Mouse (Mus musculus) embryonic facial prominence, embryonic 12.5 days (tissue): ENCODE measurements around the gene Eme1. TPM values are rescaled to one million over a fixed set of nuclear protein-coding genes. Genes with fewer than 3 reads are reported as not detected.
"Not testable (repeated sequence)": the region's sequence is repeated elsewhere in the genome, so short reads cannot be mapped to it uniquely, and the experiment has no call there.

ENCODE experiments used
- ATAC-seq: fragments of 200-750 bp; cut with Nextera tagmentation; 2 replicates; pipeline ENCODE4 v1.8.0; 2017; ENCODE audit not compliant: insufficient number of reproducible peaks, insufficient read depth, low FRiP score, low TSS enrichment
- H3K27ac ChIP-seq: fragments of 300-500 bp; sonication (generic); 2 replicates; pipeline ENCODE4 v1.5.1; 2016; ENCODE audit warnings: mild to moderate bottlenecking
- H3K27me3 ChIP-seq: fragments of 300-500 bp; sonication (generic); 2 replicates; pipeline ENCODE4 v1.6.1; 2016; ENCODE audit warnings: mild to moderate bottlenecking, moderate library complexity
- H3K36me3 ChIP-seq: fragments of 300-500 bp; sonication (generic); 2 replicates; pipeline ENCODE4 v1.6.1; 2016; ENCODE audit warnings: mild to moderate bottlenecking
- H3K4me1 ChIP-seq: fragments of 300-500 bp; sonication (generic); 2 replicates; pipeline ENCODE4 v1.6.1; 2016
- H3K4me2 ChIP-seq: fragments of 300-500 bp; sonication (generic); replicated peaks from 2 replicates; pipeline ENCODE4 v1.6.1; 2016; ENCODE audit warnings: mild to moderate bottlenecking, moderate library complexity
- H3K4me3 ChIP-seq: fragments of 300-500 bp; sonication (generic); 2 replicates; pipeline ENCODE4 v1.5.1; 2016; ENCODE audit warnings: mild to moderate bottlenecking
- H3K9ac ChIP-seq: fragments of 300-500 bp; sonication (generic); 2 replicates; pipeline ENCODE4 v1.6.1; 2016; ENCODE audit warnings: mild to moderate bottlenecking, moderate library complexity
- H3K9me3 ChIP-seq: fragments of 300-500 bp; sonication (generic); 2 replicates; pipeline ENCODE4 v1.6.1; 2016; ENCODE audit warnings: mild to moderate bottlenecking, moderate library complexity
- WGBS: fragments of 180-500 bp; shearing (Covaris S2); methylation state at CpG from one replicate; pipeline ENCODE4 v1.1.7; 2016; 5-methylcytosine and 5-hydroxymethylcytosine counted together
- polyA plus RNA-seq: library from polyadenylated mRNA; unstranded; fragments of >200 nt; fragmentation: Nextera tagmentation; extraction: Ambion mirVana; gene quantifications from 2 replicates; pipeline ENCODE4 v1.2.1, GENCODE M21; 2016

Eme1 gene
- polyA plus RNA-seq, result 33.3 and 37.5 TPM in 2 replicates

GRCm38 (mm10) chr11:94653663-94654436 lies at the start of gene Eme1, which contains the start of gene Mrpl27:
Gene Eme1, minus strand, starts transcription at chr11:94653964.
Gene Mrpl27, plus strand, starts transcription at chr11:94653767.
- H3K9ac ChIP-seq, result peak within 1 kb of the TSS; percentile 37
- WGBS, result 1% methylated on average over 32 of the region's 32 CpGs
- H3K36me3 ChIP-seq, result peaks cover 29% of the 10 kb centered on the region

GRCm38 (mm10) chr11:94702216-94702610 lies 48.4 kb upstream of the Eme1 start:
- Histone ChIP-seq H3K9ac (no peak overlapping the region), H3K27ac (no peak overlapping the region), H3K4me2 (no peak overlapping the region), H3K4me1 (peaks cover 8% of the 10 kb centered on the region), H3K27me3 (no peaks in the 10 kb centered on the region), H3K9me3 (no peaks in the 10 kb centered on the region), H3K4me3 (no peak overlapping the region), H3K36me3 (no peaks in the 10 kb centered on the region)
- no peak for ATAC-seq
- 34% methylated on average over 3 of the region's 3 CpGs for WGBS

More at GRCm38 (mm10) chr11:94653663-94654436, at the start of gene Eme1, which contains the start of gene Mrpl27:
- H3K4me3 ChIP-seq, result peak within 1 kb of the TSS; percentile 63
- H3K9me3 ChIP-seq, result no peaks in the 10 kb centered on the region
- peak within 1 kb of the TSS; percentile 53 for H3K4me2 ChIP-seq
- ATAC-seq, result peak; percentile 79
- peak within 1 kb of the TSS; percentile 93 for H3K27ac ChIP-seq
- H3K4me1 ChIP-seq, result peaks cover 7% of the 10 kb centered on the region
- H3K27me3 ChIP-seq, result no peaks in the 10 kb centered on the region

- Histone ChIP-seq H3K27ac (no peak overlapping the region), H3K36me3 (no peaks in the 10 kb centered on the region), H3K4me3 (no peak overlapping the region), H3K9ac (no peak overlapping the region), H3K27me3 (no peaks in the 10 kb centered on the region), H3K4me2 (no peak overlapping the region), H3K4me1 (peaks cover 8% of the 10 kb centered on the region), H3K9me3 (no peaks in the 10 kb centered on the region)
- 62% methylated on average over 27 of the region's 27 CpGs for WGBS
- ATAC-seq, result no peak
These were observed 47.8 kb upstream of the Eme1 start for GRCm38 (mm10) chr11:94701401-94702215.

DNA sequence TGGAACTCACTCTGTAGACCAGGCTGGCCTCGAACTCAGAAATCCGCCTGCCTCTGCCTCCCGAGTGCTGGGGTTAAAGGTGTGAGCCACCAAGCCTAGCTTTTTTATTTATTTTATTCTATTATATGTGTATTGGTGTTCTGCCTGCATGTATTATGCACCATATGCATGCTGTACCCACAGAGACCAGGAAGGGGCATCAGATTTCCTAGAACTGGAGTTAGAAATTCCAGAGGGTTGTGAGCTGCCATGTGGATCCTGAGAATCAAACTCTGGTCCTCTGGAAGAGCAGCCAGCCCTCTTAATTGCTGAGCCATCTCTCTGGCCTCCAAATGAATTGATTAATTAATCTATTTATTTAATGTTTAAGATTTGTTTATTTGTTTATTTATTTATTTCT lies 45.6 kb upstream of the Eme1 start:
- Histone ChIP-seq H3K36me3 (no peaks in the 10 kb centered on the region), H3K27ac (no peak overlapping the region), H3K9me3 (no peaks in the 10 kb centered on the region), H3K9ac (no peak overlapping the region), H3K4me3 (no peak overlapping the region), H3K27me3 (no peaks in the 10 kb centered on the region), H3K4me2 (no peak overlapping the region), H3K4me1 (peaks cover 8% of the 10 kb centered on the region)
- ATAC-seq, result no peak
- WGBS, result 99% methylated on average over 3 of the region's 3 CpGs

DNA sequence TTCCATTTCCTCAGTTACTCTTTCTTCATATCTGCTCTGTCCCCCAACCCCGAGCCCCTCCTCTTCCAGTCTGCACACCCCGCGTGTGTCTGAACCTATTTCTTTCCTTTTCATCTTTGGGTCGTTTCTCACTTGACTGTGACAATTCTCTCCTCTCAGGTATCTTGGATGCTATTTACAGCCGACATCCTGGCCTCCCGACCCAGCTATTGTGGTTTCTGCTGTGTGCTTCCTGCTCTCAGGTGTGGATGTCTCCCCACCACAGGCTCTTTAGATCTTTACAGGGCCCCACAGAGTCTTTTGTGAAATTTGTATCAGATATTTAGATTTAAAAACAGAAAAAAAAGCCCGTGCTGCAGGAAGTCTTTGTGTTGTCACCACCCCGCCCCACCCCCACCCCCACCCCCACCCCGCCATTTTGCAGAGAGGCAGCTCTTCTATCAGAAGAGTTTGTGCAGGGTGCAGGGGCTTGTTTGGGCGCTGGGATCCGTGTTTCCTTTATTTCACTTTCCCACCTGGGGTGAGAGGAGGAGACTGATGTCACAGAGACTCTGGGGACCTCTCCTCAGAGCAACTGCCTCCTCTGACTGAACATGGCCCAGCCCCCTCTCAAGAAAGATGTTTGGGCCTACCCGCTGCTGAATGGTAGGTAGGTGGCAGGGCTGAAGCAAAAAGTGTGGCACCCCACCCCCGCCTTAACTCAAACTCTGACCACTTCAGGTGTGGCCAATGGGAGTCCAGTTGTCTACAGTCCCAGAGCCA lies 44.1 kb upstream of the Eme1 start:
- ATAC-seq, result no peak
- no peak overlapping the region for H3K4me3 ChIP-seq
- H3K9me3 ChIP-seq, result no peaks in the 10 kb centered on the region
- H3K4me1 ChIP-seq, result peaks cover 8% of the 10 kb centered on the region
- H3K4me2 ChIP-seq, result no peak overlapping the region
- H3K9ac ChIP-seq, result no peak overlapping the region; the same call in 1 of the 2 replicates
- no peak overlapping the region for H3K27ac ChIP-seq
- 49% methylated on average over 13 of the region's 13 CpGs for WGBS
- H3K36me3 ChIP-seq, result no peaks in the 10 kb centered on the region
- no peaks in the 10 kb centered on the region for H3K27me3 ChIP-seq

GRCm38 (mm10) chr11:94697140-94697539 lies 43.4 kb upstream of the Eme1 start:
- H3K36me3 ChIP-seq, result no peaks in the 10 kb centered on the region
- H3K4me3 ChIP-seq, result no peak overlapping the region
- no peak overlapping the region for H3K9ac ChIP-seq
- H3K4me1 ChIP-seq, result peaks cover 6% of the 10 kb centered on the region
- H3K4me2 ChIP-seq, result no peak overlapping the region
- H3K9me3 ChIP-seq, result no peaks in the 10 kb centered on the region
- no peak for ATAC-seq
- H3K27me3 ChIP-seq, result no peaks in the 10 kb centered on the region
- no peak overlapping the region for H3K27ac ChIP-seq
- 85% methylated on average over 2 of the region's 2 CpGs for WGBS

DNA sequence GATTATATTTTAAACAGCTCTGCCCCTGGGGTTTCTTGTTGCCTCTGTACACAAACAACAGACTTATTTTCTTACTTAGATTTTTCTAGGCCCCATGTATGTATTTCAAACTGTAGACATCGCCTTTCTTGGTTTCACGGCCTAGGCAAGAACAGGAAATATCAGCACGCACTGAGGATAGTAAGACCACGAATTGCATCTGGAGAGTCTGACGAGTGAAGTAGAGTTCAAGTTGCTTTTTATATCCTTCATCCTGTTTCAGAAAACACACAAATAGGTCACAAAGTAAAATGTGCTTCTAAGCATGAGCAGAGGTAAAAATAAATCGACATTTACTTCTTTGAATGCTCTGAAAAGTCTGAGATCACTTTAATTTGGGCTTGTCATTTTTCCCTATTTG lies 41.7 kb upstream of the Eme1 start:
- ATAC-seq, result no peak
- Histone ChIP-seq H3K9ac (no peak overlapping the region), H3K36me3 (no peaks in the 10 kb centered on the region), H3K27ac (no peak overlapping the region), H3K4me2 (no peak overlapping the region), H3K9me3 (no peaks in the 10 kb centered on the region), H3K27me3 (no peaks in the 10 kb centered on the region), H3K4me1 (no peaks in the 10 kb centered on the region), H3K4me3 (no peak overlapping the region)
- 69% methylated on average over 6 of the region's 6 CpGs for WGBS

DNA sequence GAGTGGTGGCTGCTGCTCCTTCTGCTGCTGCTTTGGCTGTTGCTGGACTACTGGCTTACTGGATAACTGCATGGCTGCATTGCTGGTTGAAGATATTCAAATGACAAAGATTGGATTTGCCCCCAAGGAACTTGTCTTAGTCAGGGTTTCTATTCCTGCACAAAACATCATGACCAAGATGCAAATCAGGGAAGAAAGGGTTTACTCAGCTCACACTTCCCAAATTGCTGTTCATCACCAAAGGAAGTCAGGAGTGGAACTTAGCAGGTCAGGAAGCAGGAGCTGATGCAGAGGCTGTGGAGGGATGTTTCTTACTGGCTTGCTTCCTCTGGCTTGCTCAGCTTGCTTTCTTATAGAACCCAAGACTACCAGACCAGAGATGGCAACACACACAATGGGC lies 38.7 kb upstream of the Eme1 start:
- ATAC-seq, H3K9me3 ChIP-seq: not testable (repeated sequence)

DNA sequence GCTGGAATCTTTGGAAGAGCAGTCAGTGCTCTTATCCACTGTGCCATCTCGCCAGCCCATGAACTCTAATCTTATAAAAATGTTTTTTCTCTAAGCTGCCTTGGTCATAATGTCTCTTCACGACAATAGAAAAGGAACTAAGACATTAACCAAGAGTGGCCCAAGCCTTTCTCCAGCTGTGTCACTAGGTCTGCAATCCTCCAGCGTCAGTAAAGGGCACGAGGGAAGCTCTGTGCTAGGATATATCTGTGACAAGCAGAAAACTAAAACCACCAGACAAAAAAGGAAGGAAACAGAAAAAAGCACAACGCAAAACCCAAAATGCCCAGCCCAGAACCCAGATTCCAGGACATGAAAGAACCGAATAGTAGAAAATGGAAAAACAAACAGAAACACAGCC lies 33.4 kb upstream of the Eme1 start:
- Histone ChIP-seq H3K4me2 (no peak overlapping the region), H3K9ac (no peak overlapping the region), H3K4me1 (no peaks in the 10 kb centered on the region), H3K36me3 (no peaks in the 10 kb centered on the region), H3K27me3 (no peaks in the 10 kb centered on the region), H3K9me3 (no peaks in the 10 kb centered on the region), H3K27ac (no peak overlapping the region), H3K4me3 (no peak overlapping the region)
- no peak for ATAC-seq
- 83% methylated on average over 6 of the region's 6 CpGs for WGBS

More for the DNA sequence above, 38.7 kb upstream of the Eme1 start:
- not testable (repeated sequence) for H3K9ac ChIP-seq, H3K4me3 ChIP-seq, H3K4me1 ChIP-seq, H3K36me3 ChIP-seq, H3K4me2 ChIP-seq, H3K27me3 ChIP-seq, H3K27ac ChIP-seq

GRCm38 (mm10) chr11:94682427-94682826 lies 28.7 kb upstream of the Eme1 start:
- Histone ChIP-seq H3K27ac (no peak overlapping the region), H3K36me3 (no peaks in the 10 kb centered on the region), H3K4me3 (no peak overlapping the region), H3K9me3 (no peaks in the 10 kb centered on the region), H3K27me3 (no peaks in the 10 kb centered on the region), H3K4me1 (peaks cover 9% of the 10 kb centered on the region; the same call in 1 of the 2 replicates), H3K9ac (no peak overlapping the region), H3K4me2 (no peak overlapping the region)
- ATAC-seq, result no peak
- WGBS, result 76% methylated on average over 7 of the region's 7 CpGs

GRCm38 (mm10) chr11:94681640-94682039 lies 27.9 kb upstream of the Eme1 start:
- H3K9me3 ChIP-seq, result no peaks in the 10 kb centered on the region
- H3K27me3 ChIP-seq, result no peaks in the 10 kb centered on the region
- no peak overlapping the region for H3K4me2 ChIP-seq
- peaks cover 9% of the 10 kb centered on the region; the same call in 1 of the 2 replicates for H3K4me1 ChIP-seq
- no peak overlapping the region for H3K4me3 ChIP-seq
- ATAC-seq, result no peak
- no peak overlapping the region for H3K27ac ChIP-seq
- WGBS, result 80% methylated on average over 4 of the region's 4 CpGs
- H3K36me3 ChIP-seq, result no peaks in the 10 kb centered on the region
- H3K9ac ChIP-seq, result no peak overlapping the region
